Mouse (Mus musculus): ENCODE data around the gene Cfap299. TPM values are rescaled to one million over a fixed set of nuclear protein-coding genes. Genes with fewer than 3 reads are reported as not detected.

The Cfap299 gene
- total and polyA plus RNA-seq, 2 experiments from 2014 or later, result 0.81 to 5.3 TPM

DNA sequence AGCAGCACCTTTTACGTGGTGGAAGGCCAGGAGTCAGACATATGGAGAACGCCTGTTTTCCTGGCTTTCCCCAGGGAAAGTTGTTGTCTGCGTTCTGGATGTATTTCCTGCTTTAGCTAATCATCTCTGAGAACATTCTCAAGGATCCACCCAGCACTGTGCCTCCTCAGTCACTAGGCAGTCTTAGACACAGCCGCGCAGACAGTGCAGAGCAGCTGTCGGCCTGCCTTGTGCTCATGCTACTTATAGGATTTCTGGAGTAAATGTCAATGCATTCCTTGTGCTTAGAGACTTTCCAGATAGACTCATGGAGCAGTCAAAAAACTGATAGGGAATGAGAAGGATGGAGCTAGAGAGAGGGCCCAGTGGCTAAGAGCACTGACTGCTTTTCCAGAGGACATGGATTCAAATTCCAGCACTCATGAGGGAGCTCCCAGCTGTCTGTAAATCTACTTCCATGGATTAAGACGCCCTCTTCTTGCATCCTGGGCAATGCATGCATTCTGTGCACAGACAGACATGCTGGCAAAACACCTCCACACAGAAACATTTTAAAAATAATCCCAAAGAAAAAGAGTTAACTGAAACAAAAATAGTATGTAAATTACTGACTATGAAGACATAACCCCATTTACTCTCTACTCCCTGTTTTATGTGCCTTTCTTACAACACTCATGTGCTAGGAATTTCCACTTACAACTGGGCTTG is 193.3 kb downstream of the Cfap299 start:
- no peaks in the 10 kb centered on the region for H3K36me3 ChIP-seq (ENCODE audit: insufficient read depth)
- H3K9ac ChIP-seq, result no peak overlapping the region
- DNase-seq (no peak), ATAC-seq (no peak)
- no peak overlapping the region for H3K27ac ChIP-seq (ENCODE audit: low read depth, low read length)
- H3K4me3 ChIP-seq (ENCODE audit: low read depth, low read length), result no peak overlapping the region
- no peaks in the 10 kb centered on the region for H3K27me3 ChIP-seq (ENCODE audit: insufficient read depth, low read length)
- no peaks in the 10 kb centered on the region for H3K4me1 ChIP-seq (ENCODE audit: insufficient read depth)
- 93% methylated on average over 7 of the region's 7 CpGs for WGBS
- H3K4me2 ChIP-seq (ENCODE audit: low read depth), result no peak overlapping the region
- no peaks in the 10 kb centered on the region for H3K9me3 ChIP-seq (ENCODE audit: low read length)
- TF ChIP-seq CTCF (IDR thresholded peaks at IDR 0.05; ENCODE audit: low read depth), result no peak

DNA sequence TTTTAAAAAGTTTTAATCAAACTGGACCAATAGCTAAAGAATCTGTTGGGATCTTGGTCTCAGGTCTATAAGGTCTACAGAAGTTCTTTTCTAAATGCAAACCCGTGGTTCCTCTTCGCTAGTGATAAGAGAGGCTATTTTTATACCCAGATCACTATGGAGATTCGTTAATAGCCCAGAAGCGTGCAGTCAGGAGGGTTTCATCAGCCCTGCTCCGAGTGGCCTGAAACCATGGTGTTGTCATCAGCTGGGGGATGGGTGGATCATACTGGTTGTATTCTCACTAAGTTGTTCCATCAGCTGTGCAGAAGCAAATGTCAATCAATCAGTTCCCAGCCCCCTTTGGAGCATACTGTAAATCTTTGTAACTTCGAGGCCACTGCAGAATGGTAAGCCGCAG is 193.9 kb downstream of the Cfap299 start:
- Histone ChIP-seq H3K9ac (no peak overlapping the region), H3K27me3 (ENCODE audit: insufficient read depth, low read length) (no peaks in the 10 kb centered on the region), H3K9me3 (ENCODE audit: low read length) (no peaks in the 10 kb centered on the region), H3K4me3 (ENCODE audit: low read depth, low read length) (no peak overlapping the region), H3K4me2 (ENCODE audit: low read depth) (no peak overlapping the region), H3K27ac (ENCODE audit: low read depth, low read length) (no peak overlapping the region), H3K4me1 (ENCODE audit: insufficient read depth) (no peaks in the 10 kb centered on the region), H3K36me3 (ENCODE audit: insufficient read depth) (no peaks in the 10 kb centered on the region)
- 78% methylated on average over 7 of the region's 7 CpGs for WGBS
- ATAC-seq (no peak), DNase-seq (no peak)
- no peak for TF ChIP-seq CTCF (IDR thresholded peaks at IDR 0.05; ENCODE audit: low read depth)

DNA sequence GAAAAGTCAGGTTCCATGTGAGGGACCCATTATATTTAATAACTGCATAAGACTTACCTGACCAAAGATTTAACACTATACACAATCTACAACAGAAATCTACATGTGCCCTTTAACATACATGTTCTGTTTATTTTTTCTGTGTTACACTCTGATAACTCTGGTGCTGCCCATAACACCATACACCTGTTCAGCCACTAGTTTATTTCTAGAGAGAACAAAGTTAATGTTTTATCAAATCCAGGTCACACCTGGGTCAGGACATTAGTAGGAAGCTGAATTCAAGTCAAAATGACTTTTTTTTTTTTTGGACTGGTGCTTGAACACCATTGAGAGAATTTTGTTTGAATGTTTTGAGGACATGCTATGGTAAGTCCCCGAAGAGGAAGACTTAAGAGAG is 194.7 kb downstream of the Cfap299 start:
- H3K36me3 ChIP-seq (ENCODE audit: insufficient read depth), result no peaks in the 10 kb centered on the region
- H3K27me3 ChIP-seq (ENCODE audit: insufficient read depth, low read length), result no peaks in the 10 kb centered on the region
- H3K4me2 ChIP-seq (ENCODE audit: low read depth), result no peak overlapping the region
- no peak overlapping the region for H3K9ac ChIP-seq
- TF ChIP-seq CTCF (IDR thresholded peaks at IDR 0.05; ENCODE audit: low read depth), result no peak
- H3K27ac ChIP-seq (ENCODE audit: low read depth, low read length), result no peak overlapping the region
- 95% methylated on average over 1 of the region's 1 CpGs for WGBS
- H3K9me3 ChIP-seq (ENCODE audit: low read length), result no peaks in the 10 kb centered on the region
- no peaks in the 10 kb centered on the region for H3K4me1 ChIP-seq (ENCODE audit: insufficient read depth)
- no peak for ATAC-seq
- DNase-seq, result no peak
- no peak overlapping the region for H3K4me3 ChIP-seq (ENCODE audit: low read depth, low read length)

DNA sequence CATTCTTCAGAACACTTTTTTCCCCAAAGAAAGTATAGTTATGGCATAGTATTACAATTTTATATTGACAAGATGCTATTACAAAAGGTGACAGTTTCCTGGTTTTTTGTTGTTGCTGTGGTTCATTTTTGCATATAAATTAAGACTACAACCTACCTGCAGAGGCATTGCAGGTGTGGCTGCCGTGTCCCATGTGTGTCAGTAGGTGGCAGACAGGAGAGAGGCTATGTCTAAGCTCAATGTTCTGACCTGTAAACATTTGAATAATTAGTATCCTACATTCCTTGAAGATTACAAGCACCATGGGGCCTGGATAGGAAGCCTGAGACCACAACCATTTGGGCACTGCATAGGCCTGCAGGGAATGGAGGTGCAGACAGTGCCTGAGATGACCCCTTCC is 212.2 kb downstream of the Cfap299 start:
- Histone ChIP-seq H3K4me3 (ENCODE audit: low read depth, low read length) (no peak overlapping the region), H3K4me2 (ENCODE audit: low read depth) (no peak overlapping the region), H3K27ac (ENCODE audit: low read depth, low read length) (no peak overlapping the region), H3K9me3 (ENCODE audit: low read length) (no peaks in the 10 kb centered on the region), H3K36me3 (ENCODE audit: insufficient read depth) (no peaks in the 10 kb centered on the region), H3K4me1 (ENCODE audit: insufficient read depth) (no peaks in the 10 kb centered on the region), H3K27me3 (ENCODE audit: insufficient read depth, low read length) (no peaks in the 10 kb centered on the region), H3K9ac (no peak overlapping the region)
- WGBS, result 87% methylated on average over 1 of the region's 1 CpGs
- no peak for TF ChIP-seq CTCF (IDR thresholded peaks at IDR 0.05; ENCODE audit: low read depth)
- DNase-seq, result no peak
- ATAC-seq, result no peak

DNA sequence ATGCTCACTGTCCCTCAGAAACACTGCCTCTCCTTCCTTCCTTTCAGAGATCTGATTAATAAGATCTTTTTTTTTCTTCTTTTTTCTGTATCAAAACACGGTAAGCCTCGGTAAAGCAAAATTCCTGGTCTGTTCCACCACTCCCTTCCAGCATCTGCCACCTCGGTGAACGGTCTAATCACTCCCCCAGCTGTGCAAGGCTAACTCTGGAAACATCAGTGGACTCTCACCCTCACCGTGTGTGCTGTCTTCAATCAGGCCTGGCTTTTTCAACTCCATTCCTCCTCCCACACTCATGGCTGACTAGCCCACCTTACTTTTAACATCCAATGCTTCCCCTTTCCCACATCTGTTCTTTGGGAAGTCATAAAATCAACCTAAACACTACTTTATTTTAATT is 221.2 kb downstream of the Cfap299 start:
- ATAC-seq (no peak), DNase-seq (no peak)
- Histone ChIP-seq H3K4me2 (ENCODE audit: low read depth) (no peak overlapping the region), H3K4me1 (ENCODE audit: insufficient read depth) (no peaks in the 10 kb centered on the region), H3K4me3 (ENCODE audit: low read depth, low read length) (no peak overlapping the region), H3K36me3 (ENCODE audit: insufficient read depth) (no peaks in the 10 kb centered on the region), H3K27me3 (ENCODE audit: insufficient read depth, low read length) (no peaks in the 10 kb centered on the region), H3K27ac (ENCODE audit: low read depth, low read length) (no peak overlapping the region), H3K9ac (no peak overlapping the region), H3K9me3 (ENCODE audit: low read length) (no peaks in the 10 kb centered on the region)
- no peak for TF ChIP-seq CTCF (IDR thresholded peaks at IDR 0.05; ENCODE audit: low read depth)
- 63% methylated on average over 5 of the region's 5 CpGs for WGBS

DNA sequence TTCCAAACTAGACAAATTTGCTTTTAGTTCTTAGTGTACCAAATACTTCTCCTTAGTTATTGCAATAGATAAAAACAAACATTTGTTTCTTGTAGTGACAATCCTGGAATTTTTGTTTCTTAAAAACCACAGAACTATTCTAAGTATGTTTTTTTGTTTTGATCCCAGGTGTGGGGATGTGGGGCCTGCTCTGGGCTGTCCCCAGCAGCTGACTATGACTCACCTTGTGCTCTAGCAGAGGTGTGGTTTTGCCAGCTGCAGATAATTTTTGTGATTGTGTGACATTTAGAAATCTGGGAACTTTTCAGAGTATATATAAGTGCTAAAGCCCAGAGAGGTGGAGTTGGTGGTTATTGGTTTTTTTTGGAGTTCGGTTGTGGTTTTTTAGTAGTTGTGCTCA is 221.8 kb downstream of the Cfap299 start:
- DNase-seq, result no peak
- TF ChIP-seq CTCF (IDR thresholded peaks at IDR 0.05; ENCODE audit: low read depth), result no peak
- Histone ChIP-seq H3K27me3 (ENCODE audit: insufficient read depth, low read length) (no peaks in the 10 kb centered on the region), H3K4me1 (ENCODE audit: insufficient read depth) (no peaks in the 10 kb centered on the region), H3K4me3 (ENCODE audit: low read depth, low read length) (no peak overlapping the region), H3K4me2 (ENCODE audit: low read depth) (no peak overlapping the region), H3K27ac (ENCODE audit: low read depth, low read length) (no peak overlapping the region), H3K9ac (no peak overlapping the region), H3K36me3 (ENCODE audit: insufficient read depth) (no peaks in the 10 kb centered on the region), H3K9me3 (ENCODE audit: low read length) (no peaks in the 10 kb centered on the region)
- no peak for ATAC-seq
- WGBS, result 78% methylated on average over 1 of the region's 1 CpGs

DNA sequence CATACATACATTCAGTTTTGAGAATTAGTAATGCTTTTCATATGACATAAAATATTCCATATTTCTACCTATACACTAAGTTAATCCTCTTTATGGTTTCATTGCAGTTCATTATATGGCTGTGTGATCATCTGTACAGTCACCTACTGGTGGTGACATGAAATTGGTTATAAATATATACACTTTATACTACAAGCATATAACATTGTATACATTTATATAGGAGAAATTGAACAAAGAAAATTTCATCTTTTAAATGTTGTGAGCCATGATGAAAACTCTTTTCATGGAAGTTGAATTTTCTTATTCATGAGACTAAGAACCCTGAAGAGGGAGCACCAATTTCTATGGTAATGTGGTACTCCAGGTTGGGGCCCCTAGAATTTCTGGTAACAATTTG is 223.3 kb downstream of the Cfap299 start, which contains the start of gene Gm11111:
Gene Gm11111, plus strand, starts transcription at position 301 of the 400 bp plus-strand sequence.
- Histone ChIP-seq H3K36me3 (ENCODE audit: insufficient read depth) (no peaks in the 10 kb centered on the region), H3K4me1 (ENCODE audit: insufficient read depth) (no peaks in the 10 kb centered on the region), H3K9me3 (ENCODE audit: low read length) (no peaks in the 10 kb centered on the region), H3K27me3 (ENCODE audit: insufficient read depth, low read length) (no peaks in the 10 kb centered on the region), H3K4me3 (ENCODE audit: low read depth, low read length) (no peak within 1 kb of the TSS), H3K4me2 (ENCODE audit: low read depth) (no peak within 1 kb of the TSS), H3K9ac (no peak within 1 kb of the TSS), H3K27ac (ENCODE audit: low read depth, low read length) (no peak within 1 kb of the TSS)
- ATAC-seq (no peak), DNase-seq (no peak)
- TF ChIP-seq CTCF (IDR thresholded peaks at IDR 0.05; ENCODE audit: low read depth), result no peak
